In the genomic region with DNA sequence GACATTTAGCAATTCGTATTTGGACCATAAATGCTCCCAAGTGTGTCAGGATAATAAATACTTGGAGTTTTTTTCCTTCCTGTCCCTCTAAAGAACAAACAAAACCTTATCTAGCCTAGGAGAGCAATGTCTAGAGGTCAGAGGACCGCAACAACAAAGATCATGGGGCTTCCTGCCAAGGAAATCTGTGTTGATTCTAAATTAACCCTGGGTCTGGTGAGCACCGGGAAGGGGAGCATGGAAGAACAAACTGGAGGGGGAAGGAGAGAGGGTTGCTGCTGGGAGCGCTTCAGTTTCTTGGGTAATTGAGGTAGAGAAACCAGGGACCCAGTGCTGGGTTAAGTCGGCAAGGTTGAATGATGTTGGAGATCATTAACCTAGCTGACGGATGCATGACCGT, we compare ENCODE assay signal across 8 mouse cellular contexts. TPM values are rescaled to one million over a fixed set of nuclear protein-coding genes. Genes with fewer than 3 reads are reported as not detected.
A peak's percentile ranks its signal among the peaks of the same experiment; 100 is the strongest.
DNase-seq lines count a peak whose midpoint lies in the region; ATAC-seq lines count a peak whose summit lies in the region.

No protein-coding gene starts in this region.

- H3K36me3 ChIP-seq in heart, embryonic 10.5 days = no peaks in the 10 kb centered on the region
- H3K36me3 ChIP-seq in heart, embryonic 13.5 days = no peaks in the 10 kb centered on the region
- H3K36me3 ChIP-seq in midbrain, embryonic 11.5 days (ENCODE audit: control insufficient read depth, insufficient read depth, low read length) = no peaks in the 10 kb centered on the region

- ATAC-seq in heart, embryonic 13.5 days (ENCODE audit: extremely low read depth, insufficient number of reproducible peaks, low FRiP score, low TSS enrichment) = no peak
- no peak for ATAC-seq in midbrain, embryonic 11.5 days (ENCODE audit: low FRiP score)

- intact Hi-C loops in heart, postnatal 36 days (cut with DNase I) = loop anchor here (5.0 kb wide), 1 partner anchor 56 kb away; no protein-coding TSS in a partner anchor

- peak overlapping the region; percentile 86 for H3K9ac ChIP-seq in heart, embryonic 13.5 days
- H3K9ac ChIP-seq in midbrain, embryonic 11.5 days (ENCODE audit: low read length) = no peak overlapping the region

- no peak for DNase-seq in heart, embryonic 10.5 days (ENCODE audit: low spot score)
- DNase-seq in heart, postnatal 36 days = no peak
- peak; percentile 59 to 66 for DNase-seq in kidney, postnatal 25 days
- DNase-seq in midbrain, embryonic 11.5 days (ENCODE audit: low spot score, missing footprints) = no peak
- DNase-seq in adrenal gland, postnatal 4 days (ENCODE audit: low spot score in 2 of 2) = no peak
- DNase-seq in urinary bladder, postnatal 10 days (ENCODE audit: low spot score) = no peak
- DNase-seq in adipocyte (ENCODE audit: low spot score) = no peak

- peaks cover 10% of the 10 kb centered on the region for H3K4me1 ChIP-seq in heart, embryonic 10.5 days
- peaks cover 17% of the 10 kb centered on the region for H3K4me1 ChIP-seq in heart, embryonic 13.5 days
- no peaks in the 10 kb centered on the region for H3K4me1 ChIP-seq in midbrain, embryonic 11.5 days (ENCODE audit: control insufficient read depth, insufficient read depth, low read length)

- H3K27ac ChIP-seq in heart, embryonic 10.5 days = no peak overlapping the region
- no peak overlapping the region for H3K27ac ChIP-seq in heart, embryonic 13.5 days (replicated peaks)
- H3K27ac ChIP-seq in midbrain, embryonic 11.5 days (ENCODE audit: low read depth, low read length) = no peak overlapping the region

- peak overlapping the region; percentile 86 for H3K4me3 ChIP-seq in heart, embryonic 10.5 days
- H3K4me3 ChIP-seq in heart, embryonic 13.5 days = peak overlapping the region; percentile 76
- peak overlapping the region; percentile 64; the same call in 1 of the 2 replicates for H3K4me3 ChIP-seq in midbrain, embryonic 11.5 days (ENCODE audit: low read depth, low read length)

- H3K27me3 ChIP-seq in heart, embryonic 10.5 days (ENCODE audit: insufficient read depth, poor library complexity, severe bottlenecking) = peaks cover 33% of the 10 kb centered on the region
- H3K27me3 ChIP-seq in heart, embryonic 13.5 days (replicated peaks) = peaks cover 14% of the 10 kb centered on the region; the same call in 1 of the 2 replicates
- H3K27me3 ChIP-seq in midbrain, embryonic 11.5 days (ENCODE audit: control insufficient read depth, insufficient read depth, low read length) = peaks cover 11% of the 10 kb centered on the region; the same call in 1 of the 2 replicates

- peak overlapping the region; percentile 94 for H3K4me2 ChIP-seq in heart, embryonic 13.5 days
- H3K4me2 ChIP-seq in midbrain, embryonic 11.5 days = peak overlapping the region; percentile 92

- 16% methylated on average over 7 of the region's 7 CpGs for WGBS in heart, embryonic 10.5 days
- 16% methylated on average over 7 of the region's 7 CpGs for WGBS in heart, embryonic 13.5 days
- 23% methylated on average over 7 of the region's 7 CpGs for WGBS in midbrain, embryonic 11.5 days

- no peaks in the 10 kb centered on the region for H3K9me3 ChIP-seq in heart, embryonic 10.5 days
- H3K9me3 ChIP-seq in heart, embryonic 13.5 days = no peaks in the 10 kb centered on the region
- H3K9me3 ChIP-seq in midbrain, embryonic 11.5 days (ENCODE audit: control insufficient read depth, low read length) = no peaks in the 10 kb centered on the region

RNA-seq across cellular contexts. Expression of gene Depdc7, which starts 0.5 kb away (rescaled TPM):
- polyA plus RNA-seq in heart, embryonic 10.5 days (2016; fragmentation: Nextera tagmentation; extraction: Ambion mirVana) = 3.8 and 5.5 TPM in 2 replicates
- 1 to 10 TPM in 1 of 2 experiments, under 1 TPM in 1; 0.95 to 1.9 TPM for total RNA-seq in heart, postnatal 36 days (2021)
- 3.3 and 4.6 TPM in 2 replicates for polyA plus RNA-seq in heart, embryonic 13.5 days (2015; fragmentation: Nextera tagmentation; extraction: Ambion mirVana)
- 4.0 and 5.5 TPM in 2 replicates for polyA plus RNA-seq in midbrain, embryonic 11.5 days (2014; fragmentation: Nextera tagmentation; extraction: Ambion mirVana)
- 1 to 10 TPM; 4.6 to 5.2 TPM for total RNA-seq in adrenal gland, postnatal 4 days (2021)

RNA-seq across cellular contexts. Expression of gene Pin1rt1, which starts 27.0 kb away (rescaled TPM):
- polyA plus RNA-seq in heart, embryonic 10.5 days (2016; fragmentation: Nextera tagmentation; extraction: Ambion mirVana) = not detected in 2 replicates
- not detected for total RNA-seq in heart, postnatal 36 days (2021)
- polyA plus RNA-seq in heart, embryonic 13.5 days (2015; fragmentation: Nextera tagmentation; extraction: Ambion mirVana) = not detected in 2 replicates
- not detected in 2 replicates for polyA plus RNA-seq in midbrain, embryonic 11.5 days (2014; fragmentation: Nextera tagmentation; extraction: Ambion mirVana)
- total RNA-seq in adrenal gland, postnatal 4 days (2021) = not detected

RNA-seq across cellular contexts. Expression of gene Tcp11l1, which starts 31.2 kb away (rescaled TPM):
- polyA plus RNA-seq in heart, embryonic 10.5 days (2016; fragmentation: Nextera tagmentation; extraction: Ambion mirVana) = 35.0 and 36.4 TPM in 2 replicates
- total RNA-seq in heart, postnatal 36 days (2021) = 1 to 10 TPM; 7.1 to 7.2 TPM
- polyA plus RNA-seq in heart, embryonic 13.5 days (2015; fragmentation: Nextera tagmentation; extraction: Ambion mirVana) = 25.6 and 32.2 TPM in 2 replicates
- 58.4 and 72.3 TPM in 2 replicates for polyA plus RNA-seq in midbrain, embryonic 11.5 days (2014; fragmentation: Nextera tagmentation; extraction: Ambion mirVana)
- total RNA-seq in adrenal gland, postnatal 4 days (2021) = 10 to 100 TPM; 15.5 to 19.3 TPM

Comparison
In these comparisons a context has a peak if more than half of its experiments do, and no peak if none do; other contexts are left out.
1. DNase-seq: peak in kidney, postnatal 25 days (2 of 2); none in heart, embryonic 10.5 days (single experiment), heart, postnatal 36 days (0 of 2), midbrain, embryonic 11.5 days (single experiment), adrenal gland, postnatal 4 days (0 of 2), urinary bladder, postnatal 10 days (single experiment) and adipocyte (single experiment).
2. Peak in every context shown above with its lines, with median percentiles within 50 percentile points of each other: H3K4me3 ChIP-seq.